Mouse (Mus musculus): ENCODE results near the gene Rad51d. TPM values are rescaled to one million over a fixed set of nuclear protein-coding genes. Genes with fewer than 3 reads are reported as not detected.

Rad51d gene
- polyA plus RNA-seq, 1 experiment, result 13.4 TPM

DNA sequence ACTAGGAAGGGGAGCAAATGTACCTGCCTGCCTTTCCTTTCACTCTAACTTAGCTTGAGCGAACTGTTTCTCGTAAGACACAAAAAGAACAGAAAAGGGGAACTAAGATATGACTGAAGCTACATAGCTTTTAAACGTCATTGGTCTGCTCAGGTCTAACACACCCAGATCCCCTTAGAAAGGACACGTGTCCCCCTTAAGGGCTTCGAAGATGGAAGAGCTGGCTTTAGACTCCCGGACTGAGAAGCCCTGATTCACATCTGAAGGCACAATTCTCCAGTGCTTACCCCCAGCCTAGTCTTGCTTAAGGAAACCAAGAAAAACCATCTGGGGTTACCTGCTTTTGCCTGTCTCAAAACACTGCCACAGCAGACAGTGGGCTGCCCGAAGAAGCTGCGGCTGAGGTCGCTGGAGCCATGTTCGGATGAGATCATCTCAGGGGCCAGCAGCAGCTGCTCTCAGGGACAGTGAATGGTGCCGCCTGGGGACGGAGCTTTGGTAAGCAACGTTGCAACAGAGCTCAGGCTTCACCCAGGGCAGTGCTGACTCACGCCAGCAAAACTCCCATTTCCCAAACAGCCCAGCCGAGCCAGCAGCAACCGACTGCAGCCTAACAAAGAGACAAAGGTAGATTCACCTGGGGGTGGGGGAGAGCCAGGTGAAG is 44.9 kb downstream of the Rad51d start:
- Histone ChIP-seq H3K27me3 (ENCODE audit: control insufficient read depth, insufficient read depth, insufficient read length) (no peaks in the 10 kb centered on the region), H3K79me3 (ENCODE audit: low read depth) (no peaks in the 10 kb centered on the region), H3K79me2 (ENCODE audit: control insufficient read depth, insufficient read depth) (no peaks in the 10 kb centered on the region), H3K4me3 (ENCODE audit: insufficient read depth, poor library complexity, severe bottlenecking) (no peak overlapping the region), H3ac (ENCODE audit: control insufficient read depth, insufficient read length, low read depth) (peak overlapping the region; percentile 30), H3K36me3 (ENCODE audit: control insufficient read depth, insufficient read depth) (no peaks in the 10 kb centered on the region)
- TF ChIP-seq MYOG (IDR thresholded peaks at IDR 0.05; ENCODE audit: control insufficient read depth, extremely low read depth, insufficient read length) (no peak), MYOD1 (IDR thresholded peaks at IDR 0.05; ENCODE audit: control insufficient read depth, insufficient read length, low read depth) (peak; percentile 80), CEBPB (IDR thresholded peaks at IDR 0.05; ENCODE audit: low read depth) (peak; percentile 74)

DNA sequence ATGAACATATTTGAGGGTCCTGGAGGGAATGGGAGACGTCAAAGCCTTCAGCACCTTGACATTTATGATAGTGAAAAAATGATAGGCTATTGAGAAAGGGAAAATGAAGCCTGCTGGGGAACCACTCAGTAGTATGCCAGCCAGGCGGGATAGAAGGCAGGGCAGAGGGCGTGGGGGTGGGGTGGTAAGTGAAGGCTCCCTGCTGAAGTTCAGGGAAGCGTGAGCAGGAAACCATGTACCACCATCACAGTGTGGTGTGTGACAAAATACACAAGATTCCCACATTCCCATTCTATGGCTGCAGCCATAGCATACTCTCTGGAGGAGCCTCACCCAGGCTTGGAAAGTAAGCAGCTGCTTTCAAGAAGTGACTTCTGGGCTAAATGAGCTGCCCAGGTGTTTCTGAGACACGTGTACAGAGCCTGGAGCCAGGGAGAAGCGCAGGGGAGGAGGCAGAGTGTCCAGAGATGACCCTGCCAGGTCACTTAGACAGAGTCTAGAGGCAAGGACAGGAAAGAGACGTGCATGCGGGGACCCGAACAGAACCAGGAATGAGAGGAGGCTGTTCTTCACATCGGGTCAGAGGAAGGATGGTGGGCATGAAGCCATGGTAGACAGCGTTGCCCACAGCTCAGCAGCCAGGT is 45.5 kb downstream of the Rad51d start:
- Histone ChIP-seq H3K27me3 (ENCODE audit: control insufficient read depth, insufficient read depth, insufficient read length) (no peaks in the 10 kb centered on the region), H3K36me3 (ENCODE audit: control insufficient read depth, insufficient read depth) (no peaks in the 10 kb centered on the region), H3K79me3 (ENCODE audit: low read depth) (no peaks in the 10 kb centered on the region), H3K4me3 (ENCODE audit: insufficient read depth, poor library complexity, severe bottlenecking) (no peak overlapping the region), H3K79me2 (ENCODE audit: control insufficient read depth, insufficient read depth) (no peaks in the 10 kb centered on the region), H3ac (ENCODE audit: control insufficient read depth, insufficient read length, low read depth) (no peak overlapping the region)
- TF ChIP-seq MYOD1 (IDR thresholded peaks at IDR 0.05; ENCODE audit: control insufficient read depth, insufficient read length, low read depth), result no peak
- no peak for TF ChIP-seq MYOG (IDR thresholded peaks at IDR 0.05; ENCODE audit: control insufficient read depth, extremely low read depth, insufficient read length)
- TF ChIP-seq USF1 (IDR thresholded peaks at IDR 0.05; ENCODE audit: low read depth), result no peak
- TF ChIP-seq MAX (IDR thresholded peaks at IDR 0.05), result no peak
- TF ChIP-seq CTCF (IDR thresholded peaks at IDR 0.05; ENCODE audit: control insufficient read depth, insufficient read depth, insufficient read length), result no peak
- no peak for TF ChIP-seq FOSL1 (IDR thresholded peaks at IDR 0.05; ENCODE audit: insufficient read depth, low read length, poor library complexity, severe bottlenecking)
- TF ChIP-seq CEBPB (IDR thresholded peaks at IDR 0.05; ENCODE audit: low read depth), result no peak

DNA sequence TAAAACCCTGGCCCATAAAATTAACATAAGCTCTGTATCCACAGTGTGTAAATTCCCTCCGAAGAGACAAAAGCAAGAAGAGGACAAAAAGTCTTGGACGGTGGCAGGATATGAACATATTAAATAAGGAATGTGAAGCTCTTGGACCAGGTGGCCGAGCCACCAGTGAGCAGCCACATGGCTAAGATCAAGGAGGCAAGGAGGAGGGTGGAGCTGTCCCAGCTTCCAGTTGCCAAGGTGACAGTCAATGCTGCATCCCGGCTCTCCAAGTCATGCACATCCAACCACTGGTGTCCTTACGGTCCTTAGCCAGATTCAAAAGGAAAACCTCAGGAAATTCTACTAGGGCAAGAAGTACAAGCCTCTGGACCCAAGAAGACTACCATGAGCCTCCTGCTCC is 51.9 kb downstream of the Rad51d start:
- no peak overlapping the region for H3ac ChIP-seq (ENCODE audit: control insufficient read depth, insufficient read length, low read depth)
- no peaks in the 10 kb centered on the region for H3K79me3 ChIP-seq (ENCODE audit: low read depth)
- no peaks in the 10 kb centered on the region for H3K36me3 ChIP-seq (ENCODE audit: control insufficient read depth, insufficient read depth)
- no peak overlapping the region for H3K4me3 ChIP-seq (ENCODE audit: insufficient read depth, poor library complexity, severe bottlenecking)
- TF ChIP-seq FOSL1 (IDR thresholded peaks at IDR 0.05; ENCODE audit: insufficient read depth, low read length, poor library complexity, severe bottlenecking) (no peak), MYOD1 (IDR thresholded peaks at IDR 0.05; ENCODE audit: control insufficient read depth, insufficient read length, low read depth) (no peak), USF1 (IDR thresholded peaks at IDR 0.05; ENCODE audit: low read depth) (no peak)
- no peaks in the 10 kb centered on the region for H3K27me3 ChIP-seq (ENCODE audit: control insufficient read depth, insufficient read depth, insufficient read length)
- no peaks in the 10 kb centered on the region for H3K79me2 ChIP-seq (ENCODE audit: control insufficient read depth, insufficient read depth)

DNA sequence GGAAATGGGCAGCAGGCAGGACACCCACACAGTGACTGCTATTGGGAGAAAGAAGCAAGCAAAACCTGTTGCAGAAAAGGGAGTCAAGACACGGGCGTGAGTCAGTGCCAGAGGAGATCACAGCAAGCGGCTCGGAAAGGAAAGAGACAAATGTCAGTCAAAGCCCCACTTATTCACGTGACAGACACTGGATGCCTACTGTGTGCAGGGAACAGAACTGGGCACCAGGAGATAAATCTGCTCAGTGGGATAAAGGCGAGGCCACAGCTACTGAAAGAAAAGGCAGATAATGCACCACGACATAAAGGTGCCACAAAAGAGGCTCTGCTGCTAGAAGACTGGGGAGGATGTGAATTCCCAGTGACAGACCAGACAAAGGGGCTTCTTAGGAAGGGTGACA is 52.6 kb downstream of the Rad51d start:
- H3K36me3 ChIP-seq (ENCODE audit: control insufficient read depth, insufficient read depth), result no peaks in the 10 kb centered on the region
- no peaks in the 10 kb centered on the region for H3K27me3 ChIP-seq (ENCODE audit: control insufficient read depth, insufficient read depth, insufficient read length)
- TF ChIP-seq MYOG (IDR thresholded peaks at IDR 0.05; ENCODE audit: control insufficient read depth, extremely low read depth, insufficient read length), result no peak
- TF ChIP-seq CTCF (IDR thresholded peaks at IDR 0.05; ENCODE audit: control insufficient read depth, insufficient read depth, insufficient read length), result no peak
- no peaks in the 10 kb centered on the region for H3K79me3 ChIP-seq (ENCODE audit: low read depth)
- H3K79me2 ChIP-seq (ENCODE audit: control insufficient read depth, insufficient read depth), result no peaks in the 10 kb centered on the region
- no peak overlapping the region for H3ac ChIP-seq (ENCODE audit: control insufficient read depth, insufficient read length, low read depth)
- H3K4me3 ChIP-seq (ENCODE audit: insufficient read depth, poor library complexity, severe bottlenecking), result no peak overlapping the region

DNA sequence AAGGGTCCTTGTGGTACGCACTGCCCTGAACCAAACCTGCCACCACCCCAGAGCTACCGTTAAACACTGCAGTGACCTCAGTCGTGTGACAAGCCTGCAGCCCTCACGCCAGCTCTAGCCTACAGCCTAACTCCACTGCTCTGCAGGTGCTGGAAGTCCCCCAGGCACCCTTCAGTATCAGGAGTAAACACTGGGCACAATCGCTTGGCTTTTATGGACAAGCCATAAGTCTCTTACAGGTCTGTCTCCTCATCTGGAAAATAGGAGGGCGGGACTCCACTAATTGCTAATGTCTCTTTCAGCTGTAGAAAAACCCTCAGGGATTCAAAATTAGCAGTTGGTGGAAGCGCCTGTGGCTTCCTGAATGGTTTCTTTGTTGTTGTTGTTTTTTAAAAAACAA is 53.2 kb downstream of the Rad51d start:
- no peak overlapping the region for H3K4me3 ChIP-seq (ENCODE audit: insufficient read depth, poor library complexity, severe bottlenecking)
- no peaks in the 10 kb centered on the region for H3K36me3 ChIP-seq (ENCODE audit: control insufficient read depth, insufficient read depth)
- H3ac ChIP-seq (ENCODE audit: control insufficient read depth, insufficient read length, low read depth), result no peak overlapping the region
- H3K27me3 ChIP-seq (ENCODE audit: control insufficient read depth, insufficient read depth, insufficient read length), result no peaks in the 10 kb centered on the region
- TF ChIP-seq MYOG (IDR thresholded peaks at IDR 0.05; ENCODE audit: control insufficient read depth, extremely low read depth, insufficient read length) (no peak), MAX (IDR thresholded peaks at IDR 0.05) (no peak), FOSL1 (IDR thresholded peaks at IDR 0.05; ENCODE audit: insufficient read depth, low read length, poor library complexity, severe bottlenecking) (no peak), MYOD1 (IDR thresholded peaks at IDR 0.05; ENCODE audit: control insufficient read depth, insufficient read length, low read depth) (no peak), CTCF (IDR thresholded peaks at IDR 0.05; ENCODE audit: control insufficient read depth, insufficient read depth, insufficient read length) (no peak), CEBPB (IDR thresholded peaks at IDR 0.05; ENCODE audit: low read depth) (no peak), USF1 (IDR thresholded peaks at IDR 0.05; ENCODE audit: low read depth) (no peak)
- no peaks in the 10 kb centered on the region for H3K79me2 ChIP-seq (ENCODE audit: control insufficient read depth, insufficient read depth)
- H3K79me3 ChIP-seq (ENCODE audit: low read depth), result no peaks in the 10 kb centered on the region

All from C2C12 (cell line).